Mouse (Mus musculus) left cerebral cortex, adult 2 months (tissue): ENCODE measurements at regions not wholly inside any gene's neighbourhood (a gene's known extent, or its start where the extent isn't known, plus 50 kb on each side); places are given as distances from the start of the nearest gene placed in this dataset.

Experiments
- DNase-seq, 2 experiments: peaks; one replicate each; pipeline ENCODE4 v3.0.0; 2021 to 2022; ENCODE audit warnings: low spot score in 2 of 2, mixed read lengths in 1 of 2; ENCODE audit errors: extremely low spot score in 1 of 2
- H3K27ac ChIP-seq: fragments of 200-600 bp; 2 replicates; pipeline ENCODE4 v1.8.1; 2022
- H3K4me3 ChIP-seq: fragments of 200-600 bp; 2 replicates; pipeline ENCODE4 v1.8.1; 2022
- CTCF ChIP-seq: fragments of 200-600 bp; IDR thresholded peaks from 2 replicates; pipeline ENCODE4 v1.8.1; 2022; ENCODE audit warnings: antibody characterized with exemption, mild to moderate bottlenecking, moderate library complexity
- intact Hi-C: fragments of 180-260 bp; cut with DNase I; formaldehyde crosslinking; loops from one replicate; pipeline ENCODE4 v1.15.1; 2025

DNA sequence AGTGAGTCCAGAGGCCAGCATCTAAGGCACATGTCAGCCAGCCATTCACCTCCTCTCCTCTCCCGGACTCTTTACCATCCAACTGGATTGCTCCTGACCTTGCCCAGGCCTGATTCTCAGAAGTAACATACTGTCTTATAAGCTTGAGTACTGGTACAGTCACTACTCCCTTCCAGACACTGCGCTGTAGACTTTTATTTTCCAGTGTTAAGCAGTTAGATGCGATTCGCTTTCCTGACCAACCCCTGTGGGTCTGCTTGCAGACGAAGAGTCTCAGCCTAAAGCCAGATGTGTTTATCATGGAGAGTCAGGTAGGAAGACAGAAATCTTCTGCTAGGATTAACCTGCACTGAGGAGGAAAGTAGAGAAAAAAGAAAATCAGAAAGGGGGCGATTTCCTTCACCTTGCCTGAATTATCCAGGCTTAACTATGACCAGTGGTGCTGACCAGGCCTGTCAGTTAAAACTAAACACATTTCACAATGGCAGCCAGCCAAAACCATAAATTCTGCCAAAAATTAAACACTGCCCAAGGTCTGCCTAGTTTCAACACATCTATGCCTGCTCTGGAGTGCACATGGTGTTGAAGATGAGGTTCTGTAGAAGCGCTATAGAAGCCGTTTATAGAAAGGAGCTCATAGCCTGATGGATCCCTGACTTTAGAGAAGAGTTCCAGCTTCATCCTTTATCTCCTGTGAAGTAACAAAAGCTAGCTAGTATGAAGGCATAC, 199.5 kb upstream of the Mctp2 start:
- TF ChIP-seq CTCF, result no peak
- no peak overlapping the region for H3K4me3 ChIP-seq
- no peak for DNase-seq
- no peak overlapping the region for H3K27ac ChIP-seq
- intact Hi-C loops, result no loop called here

DNA sequence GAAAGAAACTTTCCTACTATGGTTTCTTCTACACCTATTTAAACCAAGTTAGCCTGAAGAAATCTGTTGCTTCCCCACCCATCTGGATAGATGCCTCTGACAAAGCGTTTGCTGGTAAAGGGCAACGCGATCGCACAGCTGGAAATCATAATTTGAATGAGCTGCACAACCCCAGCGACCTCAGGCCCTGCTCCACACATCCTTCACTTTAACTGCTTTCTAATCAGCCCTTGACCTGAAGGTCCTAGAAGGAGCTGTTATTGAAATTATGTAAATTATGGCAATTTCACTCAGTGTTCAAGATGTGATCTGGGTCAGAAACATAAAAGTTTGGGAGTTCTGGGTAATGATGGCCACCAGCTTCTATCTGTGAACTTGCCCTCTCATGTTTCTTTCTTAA, 201.5 kb upstream of the Mctp2 start:
- intact Hi-C loops, result no loop called here
- TF ChIP-seq CTCF, result no peak
- no peak overlapping the region for H3K27ac ChIP-seq
- no peak for DNase-seq
- H3K4me3 ChIP-seq, result no peak overlapping the region

DNA sequence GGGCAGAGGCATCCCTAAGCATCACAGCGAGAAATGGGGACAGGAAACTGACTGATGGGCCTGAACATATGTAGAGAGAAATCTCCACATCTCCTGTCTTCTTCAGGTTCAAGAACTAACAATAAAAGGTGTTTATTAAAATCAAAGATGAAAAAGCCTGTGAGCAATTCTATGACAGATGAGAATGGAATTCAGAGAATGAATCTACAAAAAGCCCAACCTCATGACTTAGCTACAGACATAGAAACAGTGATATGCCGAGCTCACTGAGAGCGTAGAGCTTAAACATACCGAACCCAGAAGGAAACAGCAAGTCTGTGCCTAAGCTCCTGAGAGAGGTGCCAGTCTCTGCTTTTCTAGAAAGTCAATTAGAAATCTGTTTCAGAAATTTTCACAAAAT, 203.7 kb upstream of the Mctp2 start:
- no peak for DNase-seq
- H3K4me3 ChIP-seq, result no peak overlapping the region
- intact Hi-C loops, result no loop called here
- no peak for TF ChIP-seq CTCF
- no peak overlapping the region for H3K27ac ChIP-seq

DNA sequence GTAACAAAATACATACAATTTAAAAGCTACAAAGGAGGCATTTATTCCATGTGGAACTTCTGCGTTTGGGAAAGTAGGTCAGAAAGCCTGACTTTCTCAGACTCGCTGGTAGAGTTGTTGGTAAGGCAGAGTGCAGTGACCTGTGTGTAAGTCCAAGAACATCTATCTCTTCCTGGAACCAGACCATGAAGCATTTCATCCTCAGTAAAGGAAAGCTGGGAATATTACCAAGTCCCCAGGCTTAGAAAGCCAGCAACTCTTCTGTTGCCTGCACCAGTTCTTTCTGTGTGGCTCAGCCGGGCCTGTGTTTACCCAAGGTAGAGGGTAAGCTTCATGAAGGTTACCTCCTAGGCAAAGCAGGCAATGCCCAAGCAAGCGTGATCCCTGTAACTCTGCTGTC, 207.0 kb upstream of the Mctp2 start:
- no peak for TF ChIP-seq CTCF
- DNase-seq, result no peak
- H3K4me3 ChIP-seq, result no peak overlapping the region
- intact Hi-C loops, result no loop called here
- H3K27ac ChIP-seq, result no peak overlapping the region

DNA sequence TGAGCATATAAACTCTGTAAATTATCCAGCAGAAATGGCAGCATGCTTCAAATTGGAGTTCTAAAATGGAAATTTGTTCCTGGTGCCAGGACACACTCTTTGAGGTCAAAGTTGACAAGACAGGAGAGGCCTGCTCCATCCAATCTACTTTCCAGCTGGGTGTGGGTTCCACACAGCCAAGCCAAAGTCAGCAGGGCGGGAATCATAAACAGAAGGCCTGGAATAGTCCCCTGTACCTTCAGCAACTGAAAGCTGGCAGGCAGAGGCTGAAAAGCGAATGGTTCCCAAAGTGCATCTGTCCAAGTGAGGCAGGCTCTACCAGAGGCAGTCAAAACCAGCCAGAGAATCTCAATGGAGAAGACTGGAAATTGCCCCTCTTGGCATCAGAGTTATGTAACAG, 208.4 kb upstream of the Mctp2 start:
- no peak overlapping the region for H3K27ac ChIP-seq
- intact Hi-C loops, result no loop called here
- no peak for TF ChIP-seq CTCF

DNA sequence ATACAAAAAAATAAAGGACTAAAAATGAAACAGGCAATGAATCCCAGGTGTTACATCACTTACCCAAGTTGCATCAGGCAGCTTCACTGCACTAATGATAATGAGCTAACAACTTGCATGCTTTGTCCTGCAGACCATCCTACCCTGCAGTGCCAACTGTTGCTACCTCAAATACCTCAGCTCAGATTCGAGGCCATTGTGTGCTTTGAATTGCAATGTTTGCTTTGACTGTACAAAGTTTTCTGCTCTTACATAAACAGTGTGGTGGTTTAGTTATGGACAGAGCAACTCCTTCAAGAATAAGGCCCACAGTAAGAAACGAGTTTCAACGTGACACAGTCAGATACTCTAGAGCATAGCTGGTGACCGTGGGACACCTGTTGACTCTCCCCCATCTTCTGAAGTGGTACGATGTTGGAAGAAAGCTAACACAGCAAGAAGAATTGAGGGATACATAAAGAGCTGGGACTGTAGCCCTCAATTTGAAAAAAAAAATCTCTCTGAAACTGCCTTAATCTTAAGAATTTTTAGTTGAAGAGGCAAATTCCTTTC, 212.1 kb upstream of the Mctp2 start:
- Histone ChIP-seq H3K27ac (no peak overlapping the region), H3K4me3 (no peak overlapping the region)
- no peak for TF ChIP-seq CTCF
- DNase-seq, result no peak
- intact Hi-C loops, result no loop called here

More for the DNA sequence above, 208.4 kb upstream of the Mctp2 start:
- DNase-seq, result no peak
- H3K4me3 ChIP-seq, result no peak overlapping the region

DNA sequence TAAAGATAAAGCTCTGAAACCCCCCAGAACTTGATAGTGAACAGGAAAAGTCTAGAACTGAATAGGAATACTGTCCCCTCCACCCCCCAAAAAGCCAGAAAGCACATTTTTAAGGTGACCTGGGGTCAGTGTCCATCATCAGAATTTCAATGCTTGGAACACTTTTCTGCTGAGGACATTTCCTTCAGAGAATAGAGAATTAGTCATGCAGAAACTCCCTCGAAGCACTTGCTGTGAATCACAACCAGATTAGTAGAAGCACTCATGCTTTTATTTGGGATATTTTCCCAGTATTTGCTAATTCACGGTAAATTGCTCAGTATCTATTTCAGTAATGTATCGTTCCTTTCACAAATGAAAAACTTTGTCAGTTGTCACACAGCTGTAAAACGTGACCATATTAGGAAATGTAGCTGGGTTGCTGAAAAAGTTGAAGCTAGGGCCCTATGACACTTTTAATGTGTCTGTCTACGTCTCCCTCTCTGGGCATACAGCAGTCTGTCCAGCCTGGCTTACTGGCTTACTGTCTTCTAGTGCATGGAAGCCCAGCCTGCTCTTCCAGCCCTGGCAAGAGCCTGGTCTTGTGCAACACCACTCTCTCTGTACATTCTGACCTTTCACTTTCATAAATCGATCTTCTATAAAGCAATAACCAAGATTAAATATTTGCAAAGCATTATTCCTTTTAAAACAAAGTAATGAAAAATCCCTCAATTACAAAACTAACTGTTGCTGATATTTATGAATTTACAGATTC, 213.1 kb upstream of the Mctp2 start:
- Histone ChIP-seq H3K27ac (no peak overlapping the region), H3K4me3 (no peak overlapping the region)
- intact Hi-C loops, result no loop called here
- TF ChIP-seq CTCF, result no peak
- no peak for DNase-seq

DNA sequence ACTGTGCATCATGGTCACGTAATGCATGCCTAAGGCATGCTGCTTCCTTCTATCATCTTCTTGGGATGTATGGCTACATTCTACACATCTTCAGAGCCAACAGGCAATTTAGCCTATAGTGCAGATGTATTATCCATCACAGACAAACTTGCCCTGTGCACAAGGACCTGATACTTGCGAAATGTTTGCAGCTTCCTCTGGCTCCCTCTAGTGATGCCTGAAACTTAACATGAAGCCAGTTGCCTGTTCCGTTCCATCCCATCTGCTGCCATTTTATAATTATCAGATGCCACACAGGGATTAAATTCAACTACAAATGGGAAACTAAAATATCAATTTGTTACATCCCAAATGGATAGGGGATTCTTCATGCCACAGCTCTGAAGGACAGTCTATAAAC, 222.5 kb upstream of the Mctp2 start:
- no peak for DNase-seq
- TF ChIP-seq CTCF, result peak; percentile 32
- intact Hi-C loops, result loop anchor here (5.0 kb wide), 1 partner anchor 127 kb away; no protein-coding TSS in a partner anchor
- no peak overlapping the region for H3K27ac ChIP-seq
- H3K4me3 ChIP-seq, result no peak overlapping the region

DNA sequence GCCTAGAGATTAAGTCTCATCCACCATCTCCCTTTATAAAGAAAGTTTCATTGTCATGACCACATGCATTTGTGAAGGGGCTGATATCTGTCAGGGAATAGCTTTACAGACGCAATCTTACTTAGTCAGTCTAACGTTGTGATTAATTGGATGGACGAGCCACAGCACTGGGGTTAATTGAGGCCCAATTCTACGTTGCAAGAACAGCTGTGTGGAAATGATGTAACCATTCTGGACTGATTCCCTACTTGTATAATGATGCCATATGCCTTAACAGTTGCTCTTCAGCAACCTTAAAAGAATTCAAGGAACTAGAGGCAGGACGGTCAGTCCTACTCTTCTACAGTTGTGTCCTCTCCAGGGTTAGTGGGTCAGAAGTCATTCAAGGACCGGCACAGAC, 231.9 kb upstream of the Mctp2 start:
- no peak for DNase-seq
- TF ChIP-seq CTCF, result no peak
- intact Hi-C loops, result no loop called here
- no peak overlapping the region for H3K4me3 ChIP-seq
- H3K27ac ChIP-seq, result no peak overlapping the region

DNA sequence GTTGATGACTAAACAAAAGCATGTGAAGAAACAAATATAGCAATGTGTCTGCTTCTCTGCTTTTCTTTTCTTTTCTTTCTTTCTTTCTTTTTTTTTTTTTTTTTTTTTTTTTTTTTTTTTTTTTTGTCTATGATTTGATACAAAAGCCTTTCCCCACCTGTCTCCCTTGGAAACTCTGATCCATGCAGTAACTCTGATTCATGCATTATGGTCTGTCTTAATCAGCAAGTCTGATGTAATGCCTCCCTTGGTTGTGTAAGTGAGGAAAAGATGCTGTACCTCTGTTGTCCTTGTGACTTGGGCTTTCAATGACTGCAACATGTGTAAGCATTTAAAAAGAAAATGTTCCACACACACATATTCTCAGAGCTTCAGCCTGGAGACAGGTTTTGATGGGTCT, 233.5 kb upstream of the Mctp2 start:
- no peak for DNase-seq
- H3K4me3 ChIP-seq, result no peak overlapping the region
- H3K27ac ChIP-seq, result no peak overlapping the region
- intact Hi-C loops, result loop anchor here (5.0 kb wide), 1 partner anchor 837 kb away; the partner anchor contains the start of gene Rgma
- no peak for TF ChIP-seq CTCF

DNA sequence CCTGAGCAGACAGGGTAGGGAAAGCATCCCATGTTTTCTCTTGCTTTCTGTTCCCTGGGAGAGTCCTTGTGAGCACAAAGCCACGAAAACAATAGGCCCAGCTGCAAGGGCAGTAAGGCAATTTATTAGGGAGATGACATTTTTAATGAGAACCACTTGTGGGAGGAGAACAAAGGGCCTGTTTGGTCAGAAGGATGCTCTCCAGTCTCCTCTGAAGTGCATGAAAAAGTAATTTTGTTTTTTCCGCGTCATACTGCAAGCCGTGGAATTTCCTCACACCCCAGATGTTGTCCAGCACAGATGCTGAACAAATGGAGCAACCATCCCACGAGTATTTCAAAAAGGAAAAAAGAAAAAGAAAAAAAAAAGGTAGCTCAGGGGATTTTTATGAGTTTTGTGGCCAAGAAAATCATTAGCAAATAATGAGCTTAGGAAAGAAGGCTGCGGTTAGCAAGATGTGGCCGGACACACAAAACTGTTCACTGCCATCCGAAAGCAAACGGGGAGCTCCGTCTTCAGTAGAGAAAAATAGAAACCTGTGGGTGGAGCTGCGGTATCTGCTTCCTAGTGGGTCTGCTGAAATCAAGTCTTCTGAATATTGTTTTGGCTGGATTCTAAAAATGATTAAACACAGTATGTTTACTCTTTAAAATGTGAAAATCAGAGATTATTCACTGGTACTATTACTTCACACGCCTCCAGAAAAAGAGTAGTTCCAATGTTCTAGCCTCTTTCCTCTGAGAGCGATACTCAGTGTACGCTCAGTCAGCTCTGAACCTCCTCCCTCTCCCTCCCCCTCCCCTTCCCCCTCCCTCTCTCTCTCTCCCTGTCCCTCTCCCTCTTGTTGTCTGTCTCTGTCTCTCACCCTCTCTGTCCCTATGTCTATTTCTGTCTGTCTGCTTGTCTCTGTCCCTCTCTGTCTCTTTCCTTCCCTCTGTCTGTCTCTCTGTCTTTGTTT, 235.4 kb upstream of the Mctp2 start:
- TF ChIP-seq CTCF, result no peak; the same call in 1 of the 2 replicates
- peak overlapping the region; percentile 30 for H3K4me3 ChIP-seq
- H3K27ac ChIP-seq, result no peak overlapping the region
- intact Hi-C loops, result loop anchor here (5.0 kb wide), 1 partner anchor 836 kb away; the partner anchor contains the start of gene Rgma
- DNase-seq, result no peak
